In genomic region chr19:32372373-32372772, GRCm38 (mm10) we compare ENCODE assay signal across 9 mouse cellular contexts. TPM values are rescaled to one million over a fixed set of nuclear protein-coding genes. Genes with fewer than 3 reads are reported as not detected.
DNase-seq lines count a peak whose midpoint lies in the region; ATAC-seq lines count a peak whose summit lies in the region.
"Had no signal": no experiment of that assay in that cellular context is flagged by ENCODE, and none has a peak within 500 bp of the region (broad histone marks: within the 10 kb centered on the region; RNA-seq: fewer than 3 reads in every experiment).

No protein-coding gene starts in this region.

- H3K4me2 ChIP-seq in intestine, embryonic 16.5 days (ENCODE audit: low read depth, low read length) = no peak overlapping the region

- H3K9ac ChIP-seq in intestine, embryonic 16.5 days (ENCODE audit: low read depth, low read length) = no peak overlapping the region

- H3K4me3 ChIP-seq in intestine, embryonic 16.5 days (ENCODE audit: low read length) = no peak overlapping the region

- H3K9me3 ChIP-seq in intestine, embryonic 16.5 days (ENCODE audit: control insufficient read depth, low read length) = no peaks in the 10 kb centered on the region

- H3K4me1 ChIP-seq in intestine, embryonic 16.5 days (ENCODE audit: control insufficient read depth, insufficient read depth, low read length) = peaks cover 4% of the 10 kb centered on the region

- H3K27me3 ChIP-seq in intestine, embryonic 16.5 days (replicated peaks; ENCODE audit: control insufficient read depth, insufficient read depth, low read length) = no peaks in the 10 kb centered on the region

- DNase-seq in ovary, adult 18-20 months (ENCODE audit: low spot score) = peak; percentile 57
- DNase-seq in ovary, postnatal 10 days (ENCODE audit: low spot score) = no peak
- DNase-seq in fibroblast of lung, adult 2 months (ENCODE audit: low read depth) = peak; percentile 68
- no peak for DNase-seq in embryo, embryonic 9.5 days (ENCODE audit: extremely low spot score)
- no peak for DNase-seq in spleen, adult 18-20 months
- no peak for DNase-seq in layer of hippocampus, adult 18-20 months (ENCODE audit: low spot score in 2 of 2)
- DNase-seq: gastrocnemius, postnatal 10 days had no signal

- no peaks in the 10 kb centered on the region for H3K36me3 ChIP-seq in intestine, embryonic 16.5 days (ENCODE audit: control insufficient read depth, insufficient read depth, low read length)

- ATAC-seq in intestine, embryonic 16.5 days = peak; percentile 17; the same call in 1 of the 2 replicates
- peak; percentile 99 for ATAC-seq in megakaryocyte-erythroid progenitor cell, adult 5-6 weeks (replicated peaks; ENCODE audit: low FRiP score, low TSS enrichment, poor library complexity, severe bottlenecking)

- no peak overlapping the region for H3K27ac ChIP-seq in intestine, embryonic 16.5 days (ENCODE audit: low read length)

- 61% methylated on average over 4 of the region's 4 CpGs for whole genome bisulfite sequencing in intestine, embryonic 16.5 days

RNA-seq across cellular contexts. Expression of gene Sgms1, which starts 17.1 kb away (rescaled TPM):
- 33.1 and 33.5 TPM in 2 replicates for polyA plus RNA-seq in intestine, embryonic 16.5 days (2015; fragmentation: Nextera tagmentation; extraction: Ambion mirVana)
- total RNA-seq in megakaryocyte-erythroid progenitor cell, adult 5-6 weeks (2014; fragmentation: Nextera tagmentation) = 53.2 and 66.1 TPM in 2 replicates
- total RNA-seq in megakaryocyte-erythroid progenitor cell, adult 5-6 weeks (2017) = 58.5 and 84.8 TPM in 2 replicates
- 10 to 100 TPM; 47.5 to 59.8 TPM for total RNA-seq in layer of hippocampus, adult 18-20 months (2021)

Comparison
In these comparisons a context has a peak if more than half of its experiments do, and no peak if none do; other contexts are left out.
1. DNase-seq: peak in ovary, adult 18-20 months (single experiment) and fibroblast of lung, adult 2 months (single experiment); none in ovary, postnatal 10 days (single experiment), embryo, embryonic 9.5 days (single experiment), spleen, adult 18-20 months (0 of 2) and layer of hippocampus, adult 18-20 months (0 of 2).